Mouse (Mus musculus) heart, postnatal 36 days (tissue): ENCODE measurements around the gene Pglyrp1. TPM values are rescaled to one million over a fixed set of nuclear protein-coding genes. Genes with fewer than 3 reads are reported as not detected.
"Not testable (repeated sequence)": the region's sequence is repeated elsewhere in the genome, so short reads cannot be mapped to it uniquely, and the experiment has no call there.

Source experiments
- DNase-seq, 2 experiments: peaks; one replicate each; pipeline ENCODE4 v3.0.0; 2021 to 2022
- intact Hi-C: fragments of 180-260 bp; cut with DNase I; formaldehyde crosslinking; loops from one replicate; pipeline ENCODE4 v1.15.1; 2025
- total RNA-seq, 2 experiments: library from RNA; stranded (reverse); gene quantifications; 2 replicates each; pipeline ENCODE4 v1.2.3; 2021

The Pglyrp1 gene
- 1 to 10 TPM; 1.4 to 1.6 TPM for total RNA-seq

GRCm38 (mm10) chr7:18871031-18871430 is at the start of gene Pglyrp1:
Gene Pglyrp1 (plus strand): TSS chr7:18871331.
- DNase-seq: not testable (repeated sequence)
- intact Hi-C loops: loop anchor here (5.0 kb wide), 1 partner anchor 159 kb away; no protein-coding TSS in a partner anchor

- intact Hi-C loops: loop anchor here (10.0 kb wide), 1 partner anchor 67 kb away; no protein-coding TSS in a partner anchor
- no peak for DNase-seq
Measured at GRCm38 (mm10) chr7:18821507-18821906, 49.6 kb upstream of the Pglyrp1 start, which contains the start of gene Psg17. Gene Psg17 (minus strand): TSS chr7:18821607.

GRCm38 (mm10) chr7:18827792-18828546 is 43.2 kb upstream of the Pglyrp1 start:
- no peak for DNase-seq
- intact Hi-C loops: loop anchor here (1.0 to 10.0 kb wide), 2 partner anchors 45 to 73 kb away; no protein-coding TSS in a partner anchor

DNA sequence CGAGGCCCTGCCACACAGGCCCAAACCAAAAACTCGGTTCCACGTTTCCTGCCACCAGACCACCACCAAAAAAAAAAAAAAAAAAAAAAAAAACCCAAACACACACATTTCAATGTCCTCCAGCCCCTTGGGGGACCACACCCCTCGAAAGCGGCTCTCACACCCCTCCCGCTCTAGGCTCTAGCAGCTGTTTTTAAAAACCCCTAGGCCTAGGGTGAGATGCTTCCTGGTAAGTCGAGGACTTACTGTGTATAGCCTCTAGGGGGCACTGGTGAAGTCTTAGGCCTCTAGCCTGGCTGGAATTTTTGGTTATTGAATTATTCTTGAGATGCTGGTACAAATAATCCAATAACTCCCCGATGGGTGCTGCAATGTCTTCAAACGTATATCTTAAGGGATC is 42.5 kb upstream of the Pglyrp1 start:
- intact Hi-C loops: loop anchor here (1.0 to 10.0 kb wide), 2 partner anchors 45 to 74 kb away; no protein-coding TSS in a partner anchor
- peak in 1 of 2 experiments; percentile 10 for DNase-seq

DNA sequence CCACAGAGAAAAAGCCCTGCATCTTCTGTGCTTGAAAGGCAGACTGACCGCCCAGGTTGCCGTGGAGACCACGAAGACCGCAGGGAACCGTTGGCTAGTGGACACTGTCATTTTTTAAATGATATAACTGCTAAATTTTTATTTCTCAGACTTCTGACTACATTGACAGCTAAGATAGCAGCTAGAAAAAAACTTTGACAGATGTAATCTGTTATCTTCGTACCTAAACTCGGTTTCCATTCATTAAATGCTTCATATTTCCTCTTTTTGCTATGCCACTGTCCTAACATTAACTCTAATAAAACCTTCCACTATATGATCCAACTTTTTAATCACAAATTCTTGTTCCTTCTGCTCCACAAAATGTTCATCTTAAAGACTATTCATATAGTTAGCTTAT is 41.6 kb upstream of the Pglyrp1 start:
- intact Hi-C loops: loop anchor here (10.0 kb wide), 1 partner anchor 75 kb away; no protein-coding TSS in a partner anchor

GRCm38 (mm10) chr7:18832298-18832697 is 38.8 kb upstream of the Pglyrp1 start:
- intact Hi-C loops: loop anchor here (1.0 kb wide), 1 partner anchor 41 kb away; no protein-coding TSS in a partner anchor
- peak; percentile 25 to 29 for DNase-seq

More for the DNA sequence above, 41.6 kb upstream of the Pglyrp1 start:
- DNase-seq: no peak

- DNase-seq: peak; percentile 24 to 51
- intact Hi-C loops: no loop called here
Measured at GRCm38 (mm10) chr7:18839865-18840264, 31.3 kb upstream of the Pglyrp1 start, which contains the start of gene Mill2. Gene Mill2 (plus strand): TSS chr7:18839966.

DNA sequence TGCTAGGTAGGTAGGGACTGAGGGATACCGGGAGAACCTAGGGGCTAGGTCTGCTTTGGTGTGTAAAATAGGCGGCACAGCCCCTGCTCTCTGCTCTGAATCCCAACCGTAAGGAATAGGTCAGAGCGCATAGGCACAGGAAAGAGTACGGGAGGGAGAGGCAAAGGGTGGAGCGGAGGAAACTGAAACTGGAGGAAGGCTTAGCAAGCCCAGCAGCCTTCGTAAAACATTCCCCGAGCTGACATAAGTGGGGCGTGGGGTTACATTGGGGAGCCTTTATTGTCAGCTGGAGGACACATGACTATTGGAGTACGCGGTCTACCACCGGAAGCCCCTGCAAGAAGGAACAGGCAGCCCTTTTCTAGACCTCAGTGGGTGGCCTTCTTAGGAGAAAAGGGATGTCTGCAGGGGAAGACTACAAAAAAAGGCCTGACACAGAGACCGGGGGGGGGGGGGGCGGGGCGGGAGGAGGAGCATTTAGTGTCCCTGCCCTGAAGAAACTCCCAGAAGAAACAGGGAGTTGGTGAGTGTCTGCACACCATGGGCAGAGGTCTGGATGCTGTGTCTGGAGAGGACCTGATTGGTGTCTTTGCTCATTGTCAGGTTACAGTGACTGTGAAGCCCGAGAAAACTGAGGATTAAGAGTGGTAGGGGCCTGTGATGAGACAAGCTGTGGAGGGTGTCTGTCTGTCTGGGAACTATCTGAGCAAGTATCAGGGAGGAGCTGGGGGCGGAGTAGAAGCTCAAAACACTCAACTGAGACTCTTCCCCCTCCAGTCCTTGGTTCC is 30.6 kb upstream of the Pglyrp1 start:
- DNase-seq: peak; percentile 62 to 71
- intact Hi-C loops: no loop called here

GRCm38 (mm10) chr7:18841174-18841567 is 30.0 kb upstream of the Pglyrp1 start:
- intact Hi-C loops: no loop called here
- DNase-seq: no peak

- no peak for DNase-seq
- intact Hi-C loops: no loop called here
Measured at GRCm38 (mm10) chr7:18844811-18845210, 26.3 kb upstream of the Pglyrp1 start.

GRCm38 (mm10) chr7:18848395-18848794 is 22.7 kb upstream of the Pglyrp1 start:
- intact Hi-C loops: no loop called here
- no peak for DNase-seq

DNA sequence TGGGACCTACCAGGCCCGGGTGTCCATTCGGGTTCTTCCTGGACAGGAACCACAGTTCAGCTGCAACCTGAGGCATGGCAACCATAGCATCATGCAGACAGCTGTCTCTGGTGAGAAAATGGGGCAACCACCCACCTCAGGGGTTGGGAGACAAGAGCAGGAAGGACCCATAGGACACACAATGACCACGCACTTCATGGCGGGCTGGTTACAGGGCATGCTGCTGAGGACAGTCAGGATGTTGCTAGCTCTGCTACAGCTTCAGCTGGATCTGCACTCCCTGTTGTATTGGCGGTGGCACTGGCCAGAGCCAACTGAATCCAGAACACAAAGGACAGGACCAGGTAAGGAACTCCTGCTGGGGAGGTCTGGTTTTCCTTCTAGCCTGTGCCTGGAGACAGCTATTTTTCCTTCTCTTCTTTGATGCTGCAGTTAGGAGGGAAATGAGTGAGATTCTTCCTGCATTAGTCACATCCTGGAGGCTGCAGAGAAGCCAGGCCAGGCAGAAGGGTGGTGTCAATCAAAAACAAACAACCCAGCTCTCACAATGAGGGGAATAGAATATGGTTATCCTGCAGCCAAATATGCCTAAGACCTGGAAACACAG is 12.7 kb upstream of the Pglyrp1 start:
- intact Hi-C loops: no loop called here
- DNase-seq: peak; percentile 24 to 30

- DNase-seq: no peak
- intact Hi-C loops: no loop called here
Measured at GRCm38 (mm10) chr7:18862801-18863200, 8.3 kb upstream of the Pglyrp1 start.

GRCm38 (mm10) chr7:18868491-18868890 is 2.6 kb upstream of the Pglyrp1 start:
- no peak for DNase-seq
- intact Hi-C loops: no loop called here

DNA sequence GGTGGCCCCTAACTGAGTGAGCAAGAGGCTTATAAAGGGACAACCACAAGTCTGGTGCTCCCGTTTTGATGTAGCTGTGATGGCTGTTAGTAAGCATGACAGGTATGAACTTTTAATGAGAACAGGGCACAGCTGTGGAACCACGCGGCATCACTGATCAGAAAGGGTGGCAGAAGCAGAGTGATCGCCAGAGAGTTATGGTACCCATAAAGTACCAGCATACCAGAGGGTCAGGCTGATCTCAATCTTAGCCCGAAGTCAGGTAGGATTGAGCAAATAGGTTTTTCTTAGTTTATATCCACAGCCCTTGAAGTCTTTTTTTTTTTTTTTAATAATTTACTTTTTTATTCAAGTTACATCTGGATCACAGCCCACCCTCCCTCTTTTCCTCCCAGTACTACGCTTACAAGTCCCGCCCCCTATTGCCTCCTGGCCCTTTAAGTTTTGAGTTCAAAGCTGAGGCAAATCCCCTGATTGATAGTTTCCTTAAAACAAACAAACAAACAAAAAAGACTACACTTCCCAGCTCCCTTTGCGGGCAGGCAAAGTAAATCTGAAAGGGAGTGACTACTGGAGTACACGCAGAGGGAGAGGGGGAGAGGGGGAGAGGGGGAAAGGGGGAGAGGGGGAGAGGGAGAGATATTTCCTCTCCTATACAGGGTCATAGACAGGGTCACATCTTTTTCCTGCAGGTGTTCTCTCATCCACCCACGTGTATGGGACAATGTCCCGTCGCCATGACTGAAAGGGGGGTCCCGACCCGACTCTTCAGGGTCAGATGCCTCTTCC is 1.1 kb downstream of the Pglyrp1 start:
- no peak for DNase-seq
- intact Hi-C loops: loop anchor here (5.0 kb wide), 1 partner anchor 160 kb away; no protein-coding TSS in a partner anchor

DNA sequence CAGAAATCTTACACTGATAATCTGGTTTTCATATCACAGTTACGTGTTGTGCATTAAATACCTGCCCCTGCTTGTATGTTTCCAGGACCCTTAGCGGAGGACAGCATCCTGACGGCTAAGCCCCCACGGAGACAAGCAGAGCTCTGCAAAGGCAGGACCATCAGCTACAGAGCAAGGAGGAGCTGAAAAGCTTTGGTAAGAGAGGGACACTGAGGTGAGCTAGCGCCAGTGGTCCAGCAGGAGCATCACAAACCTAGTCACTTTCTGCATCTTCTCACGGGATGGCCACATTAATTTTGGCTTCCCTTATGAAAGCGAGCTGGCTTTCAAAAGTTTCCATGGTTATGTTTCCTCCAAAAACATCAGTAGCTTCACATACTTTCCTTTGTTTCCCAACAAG is 1.7 kb downstream of the Pglyrp1 start:
- intact Hi-C loops: loop anchor here (1.0 to 5.0 kb wide), 4 partner anchors 41 to 161 kb away; no protein-coding TSS in a partner anchor
- no peak for DNase-seq

GRCm38 (mm10) chr7:18873253-18873652 is 2.1 kb downstream of the Pglyrp1 start:
- peak; percentile 71 to 74 for DNase-seq
- intact Hi-C loops: loop anchor here (1.0 to 5.0 kb wide), 4 partner anchors 41 to 161 kb away; no protein-coding TSS in a partner anchor

- intact Hi-C loops: no loop called here
- no peak for DNase-seq
Measured at GRCm38 (mm10) chr7:18875372-18875771, 4.2 kb downstream of the Pglyrp1 start.

DNA sequence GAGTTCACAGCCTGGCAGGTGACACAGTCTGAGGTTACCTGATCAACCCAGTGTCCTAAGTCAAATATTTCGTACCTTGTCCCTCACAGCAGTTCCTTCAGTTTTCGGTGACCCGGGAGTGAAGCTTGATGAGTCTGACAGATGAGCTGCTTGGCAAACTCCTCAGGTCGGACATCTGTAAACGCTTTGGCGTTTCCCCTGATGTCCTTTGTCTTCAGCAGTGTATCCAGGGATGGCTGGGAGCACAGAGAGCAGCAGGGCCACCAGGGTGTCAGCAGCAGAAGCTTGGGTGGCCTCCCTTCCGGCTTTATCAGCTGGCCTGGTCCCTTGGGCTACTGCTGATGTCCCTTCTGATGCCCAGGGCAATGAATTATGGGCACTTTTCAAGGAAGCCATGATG is 7.6 kb downstream of the Pglyrp1 start:
- no peak for DNase-seq
- intact Hi-C loops: no loop called here
